Mouse (Mus musculus): ENCODE results near the gene Paqr4.

DNA sequence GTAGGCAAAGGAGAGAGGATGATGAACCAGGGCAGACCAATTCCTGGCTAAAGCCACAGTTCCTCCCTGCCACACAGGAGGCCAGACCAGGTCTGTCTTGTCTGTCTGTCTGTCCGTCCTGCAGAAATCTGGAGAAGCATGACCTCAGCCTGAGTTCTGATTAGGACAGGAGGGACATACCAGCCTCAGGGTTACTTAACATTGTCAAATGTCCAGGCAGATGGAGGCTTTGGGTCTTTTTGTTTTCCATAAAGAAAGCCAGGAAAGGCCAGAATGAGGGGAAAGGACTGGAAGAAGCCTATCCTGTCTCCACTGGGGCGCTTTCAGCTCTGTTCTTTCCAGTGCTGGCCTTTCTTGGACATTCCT is 1.8 kb downstream of the Paqr4 start:
- no peak for TF ChIP-seq CTCF (IDR thresholded peaks at IDR 0.05; ENCODE audit: extremely low read depth, insufficient read depth, low read length)
- TF ChIP-seq POLR2A (IDR thresholded peaks at IDR 0.05; ENCODE audit: extremely low read depth, insufficient read depth, low read length): no peak

Measured in cortical plate, adult 2 months (tissue).